Mouse (Mus musculus): ENCODE results near the gene Usp50. TPM values are rescaled to one million over a fixed set of nuclear protein-coding genes. Genes with fewer than 3 reads are reported as not detected.

The Usp50 gene
- total and polyA plus RNA-seq, 3 experiments, result 0.37 to 3.2 (median 0.89) TPM

- Histone ChIP-seq H3K27ac (ENCODE audit: insufficient read depth, low read depth) (no peak overlapping the region), H3K36me3 (replicated peaks in 1 of 2; ENCODE audit: control insufficient read depth in 1 of 2, insufficient read depth in 1 of 2, low read length in 1 of 2) (peaks cover 59 to 95% of the 10 kb centered on the region in 2 experiments), H3K9me3 (replicated peaks; ENCODE audit: low read length) (no peaks in the 10 kb centered on the region), H3K9ac (ENCODE audit: insufficient read depth, low read depth) (no peak overlapping the region), H3K27me3 (replicated peaks) (no peaks in the 10 kb centered on the region), H3K4me1 (ENCODE audit: control insufficient read depth in 1 of 2, insufficient read depth in 2 of 2) (peaks cover 0 to 11% of the 10 kb centered on the region in 2 experiments; a peak in 1 of 4 replicates), H3K4me2 (ENCODE audit: insufficient read depth, low read depth, poor library complexity, severe bottlenecking) (no peak overlapping the region), H3K79me2 (replicated peaks; ENCODE audit: control insufficient read depth, extremely low read depth, insufficient read depth, poor library complexity, severe bottlenecking) (no peaks in the 10 kb centered on the region), H3K4me3 (replicated peaks in 1 of 3; ENCODE audit: low read depth in 2 of 3, low read length in 2 of 3, poor library complexity in 1 of 3) (no peak overlapping the region)
- in situ Hi-C loops (cut with MboI; ENCODE audit: low pct_ligation_motif_present, low pct_unique_long_range_greater_than_20kb, low sequenced_read_pairs), result no loop called here
- dilution Hi-C loops (cut with MboI; ENCODE audit: extremely low pct_ligation_motif_present, extremely low pct_unique_long_range_greater_than_20kb, low sequenced_read_pairs), result no loop called here
- TF ChIP-seq GABPA (IDR thresholded peaks at IDR 0.05; ENCODE audit: insufficient replicate concordance, low read depth, low read length) (no peak), IRF4 (IDR thresholded peaks at IDR 0.05; ENCODE audit: low read depth, low read length) (no peak), ZC3H11A (IDR thresholded peaks at IDR 0.05; ENCODE audit: low read depth, low read length) (no peak), SIN3A (IDR thresholded peaks at IDR 0.05; ENCODE audit: low read length) (no peak), JUND (conservative IDR thresholded peaks at IDR 0.05; ENCODE audit: low read depth, low read length) (no peak), TBP (conservative IDR thresholded peaks at IDR 0.05; ENCODE audit: low read depth, low read length) (no peak), EP300 (IDR thresholded peaks at IDR 0.05; ENCODE audit: low read length) (no peak), NELFE (IDR thresholded peaks at IDR 0.05; ENCODE audit: low read depth, low read length) (no peak)
- DNase-seq (ENCODE audit: extremely low read depth), result no peak
These were observed 23.9 kb downstream of the Usp50 start for GRCm38 (mm10) chr2:126759351-126759750.

- Histone ChIP-seq H3K27ac (ENCODE audit: insufficient read depth, low read depth) (no peak overlapping the region), H3K4me2 (ENCODE audit: insufficient read depth, low read depth, poor library complexity, severe bottlenecking) (no peak overlapping the region), H3K36me3 (replicated peaks in 1 of 2; ENCODE audit: control insufficient read depth in 1 of 2, insufficient read depth in 1 of 2, low read length in 1 of 2) (peaks cover 72 to 95% of the 10 kb centered on the region in 2 experiments), H3K4me1 (ENCODE audit: control insufficient read depth in 1 of 2, insufficient read depth in 2 of 2) (no peaks in the 10 kb centered on the region), H3K27me3 (replicated peaks) (no peaks in the 10 kb centered on the region), H3K9ac (ENCODE audit: insufficient read depth, low read depth) (no peak overlapping the region), H3K9me3 (replicated peaks; ENCODE audit: low read length) (no peaks in the 10 kb centered on the region), H3K4me3 (replicated peaks in 1 of 3; ENCODE audit: low read depth in 2 of 3, low read length in 2 of 3, poor library complexity in 1 of 3) (no peak overlapping the region), H3K79me2 (replicated peaks; ENCODE audit: control insufficient read depth, extremely low read depth, insufficient read depth, poor library complexity, severe bottlenecking) (no peaks in the 10 kb centered on the region)
- in situ Hi-C loops (cut with MboI; ENCODE audit: low pct_ligation_motif_present, low pct_unique_long_range_greater_than_20kb, low sequenced_read_pairs) (no loop called here), dilution Hi-C loops (cut with MboI; ENCODE audit: extremely low pct_ligation_motif_present, extremely low pct_unique_long_range_greater_than_20kb, low sequenced_read_pairs) (no loop called here)
- no peak for TF ChIP-seq MEF2A (IDR thresholded peaks at IDR 0.05; ENCODE audit: borderline replicate concordance, low read depth, low read length)
- TF ChIP-seq NRF1 (IDR thresholded peaks at IDR 0.05; ENCODE audit: low read depth, low read length), result no peak
- TF ChIP-seq MAFK (IDR thresholded peaks at IDR 0.05; ENCODE audit: insufficient replicate concordance, low read length), result no peak
- TF ChIP-seq KAT2A (IDR thresholded peaks at IDR 0.05; ENCODE audit: insufficient replicate concordance, low read length), result no peak
- no peak for TF ChIP-seq GABPA (IDR thresholded peaks at IDR 0.05; ENCODE audit: insufficient replicate concordance, low read depth, low read length)
- no peak for TF ChIP-seq POLR2A (IDR thresholded peaks at IDR 0.05; ENCODE audit: low read depth, low read length)
- TF ChIP-seq ZC3H11A (IDR thresholded peaks at IDR 0.05; ENCODE audit: low read depth, low read length), result no peak
- TF ChIP-seq MAZ (IDR thresholded peaks at IDR 0.05; ENCODE audit: low read depth, low read length), result no peak
- TF ChIP-seq MXI1 (IDR thresholded peaks at IDR 0.05; ENCODE audit: low read depth, low read length), result no peak
- no peak for TF ChIP-seq SIN3A (IDR thresholded peaks at IDR 0.05; ENCODE audit: low read length)
- TF ChIP-seq BHLHE40 (IDR thresholded peaks at IDR 0.05; ENCODE audit: low read depth, low read length), result no peak
- TF ChIP-seq ZMIZ1 (IDR thresholded peaks at IDR 0.05; ENCODE audit: low read depth, low read length), result no peak
- no peak for TF ChIP-seq IRF4 (IDR thresholded peaks at IDR 0.05; ENCODE audit: low read depth, low read length)
- TF ChIP-seq SMC3 (IDR thresholded peaks at IDR 0.05; ENCODE audit: low read depth, low read length), result no peak
- DNase-seq (ENCODE audit: extremely low read depth), result no peak
These were observed 27.6 kb downstream of the Usp50 start for GRCm38 (mm10) chr2:126755664-126756063.
